Mouse (Mus musculus): ENCODE data around the gene Atp1a2.
A peak's percentile ranks its signal among the peaks of the same experiment; 100 is the strongest.

Gene Atp1a2

GRCm38 (mm10) chr1:172297611-172298537, at the start of gene Atp1a2:
Gene Atp1a2, minus strand, starts transcription at chr1:172298064.
- no peak for DNase-seq (ENCODE audit: low spot score in 2 of 2)

- DNase-seq (ENCODE audit: low spot score in 2 of 2), result no peak
Observed at GRCm38 (mm10) chr1:172347382-172347781, 49.5 kb upstream of the Atp1a2 start.

- no peak for DNase-seq (ENCODE audit: low spot score in 2 of 2)
Observed at GRCm38 (mm10) chr1:172346707-172347106, 48.8 kb upstream of the Atp1a2 start.

GRCm38 (mm10) chr1:172344820-172345219, 47.0 kb upstream of the Atp1a2 start:
- DNase-seq (ENCODE audit: low spot score in 2 of 2), result no peak

GRCm38 (mm10) chr1:172343914-172344313, 46.0 kb upstream of the Atp1a2 start:
- DNase-seq (ENCODE audit: low spot score in 2 of 2), result no peak

- DNase-seq (ENCODE audit: low spot score in 2 of 2), result no peak
Observed at GRCm38 (mm10) chr1:172342729-172343128, 44.9 kb upstream of the Atp1a2 start.

GRCm38 (mm10) chr1:172341386-172341785, 43.5 kb upstream of the Atp1a2 start:
- DNase-seq (ENCODE audit: low spot score in 2 of 2), result no peak

- peak in 1 of 2 experiments; percentile 29 for DNase-seq (ENCODE audit: low spot score in 2 of 2)
Observed at GRCm38 (mm10) chr1:172340729-172341321, 43.0 kb upstream of the Atp1a2 start, which contains the start of gene Kcnj10. Gene Kcnj10, plus strand, starts transcription at chr1:172341210.

- DNase-seq (ENCODE audit: low spot score in 2 of 2), result no peak
Observed at GRCm38 (mm10) chr1:172337411-172338185, 39.7 kb upstream of the Atp1a2 start.

- DNase-seq (ENCODE audit: low spot score in 2 of 2), result no peak
Observed at GRCm38 (mm10) chr1:172335804-172336203, 37.9 kb upstream of the Atp1a2 start.

- no peak for DNase-seq (ENCODE audit: low spot score in 2 of 2)
Observed at GRCm38 (mm10) chr1:172333512-172333911, 35.6 kb upstream of the Atp1a2 start.

GRCm38 (mm10) chr1:172332925-172333324, 35.1 kb upstream of the Atp1a2 start:
- DNase-seq (ENCODE audit: low spot score in 2 of 2), result no peak

- no peak for DNase-seq (ENCODE audit: low spot score in 2 of 2)
Observed at GRCm38 (mm10) chr1:172331422-172331947, 33.6 kb upstream of the Atp1a2 start.

GRCm38 (mm10) chr1:172329616-172330015, 31.8 kb upstream of the Atp1a2 start:
- DNase-seq (ENCODE audit: low spot score in 2 of 2), result no peak

GRCm38 (mm10) chr1:172329131-172329530, 31.3 kb upstream of the Atp1a2 start, which contains the start of gene Kcnj9:
Gene Kcnj9, minus strand, starts transcription at chr1:172329318.
- DNase-seq (ENCODE audit: low spot score in 2 of 2), result no peak

- DNase-seq (ENCODE audit: low spot score in 2 of 2), result no peak
Observed at GRCm38 (mm10) chr1:172328461-172328860, 30.6 kb upstream of the Atp1a2 start.

- DNase-seq (ENCODE audit: low spot score in 2 of 2), result no peak
Observed at GRCm38 (mm10) chr1:172328041-172328440, 30.2 kb upstream of the Atp1a2 start.

- DNase-seq (ENCODE audit: low spot score in 2 of 2), result no peak
Observed at GRCm38 (mm10) chr1:172327206-172328001, 29.5 kb upstream of the Atp1a2 start.

GRCm38 (mm10) chr1:172326684-172327083, 28.8 kb upstream of the Atp1a2 start:
- no peak for DNase-seq (ENCODE audit: low spot score in 2 of 2)

- peak; percentile 52 to 68 for DNase-seq (ENCODE audit: low spot score in 2 of 2)
Observed at GRCm38 (mm10) chr1:172325680-172326535, 28.0 kb upstream of the Atp1a2 start.
